Mouse (Mus musculus): ENCODE results near the gene Idh2. TPM values are rescaled to one million over a fixed set of nuclear protein-coding genes. Genes with fewer than 3 reads are reported as not detected.

The Idh2 gene
- polyA plus RNA-seq, 1 experiment from 2014 or later, result 183 TPM

GRCm38 (mm10) chr7:80116158-80116557 lies 966 bp upstream of the Idh2 start:
- peak overlapping the region; percentile 87; the same call in 1 of the 2 replicates for H3K9ac ChIP-seq (replicated peaks)
- TF ChIP-seq EP300 (IDR thresholded peaks at IDR 0.05; ENCODE audit: low read depth) (no peak), CTCF (IDR thresholded peaks at IDR 0.05; ENCODE audit: low read depth) (no peak)
- H3K4me2 ChIP-seq (ENCODE audit: low read depth, low read length), result peak overlapping the region; percentile 100; the same call in 1 of the 2 replicates
- no peak overlapping the region for H3K4me3 ChIP-seq (ENCODE audit: low read depth, low read length)
- H3K27ac ChIP-seq (ENCODE audit: low read depth), result 0 out of 2 replicates have a peak overlapping the region, but pooled peaks have one; percentile 92
- no peaks in the 10 kb centered on the region for H3K9me3 ChIP-seq (ENCODE audit: low read length)
- DNase-seq, result peak; percentile 47
- H3K36me3 ChIP-seq (replicated peaks; ENCODE audit: insufficient read depth, low read length), result no peaks in the 10 kb centered on the region
- H3K27me3 ChIP-seq (ENCODE audit: insufficient read depth, low read length), result no peaks in the 10 kb centered on the region
- H3K4me1 ChIP-seq (ENCODE audit: insufficient read depth), result peaks cover 49% of the 10 kb centered on the region
- WGBS (ENCODE audit: insufficient replicate concordance), result 71% methylated on average over 2 of the region's 2 CpGs
- no peak for ATAC-seq

GRCm38 (mm10) chr7:80114451-80115223 lies 555 bp downstream of the Idh2 start:
- peaks cover 48% of the 10 kb centered on the region for H3K4me1 ChIP-seq (ENCODE audit: insufficient read depth)
- peak; percentile 63 for DNase-seq
- peak overlapping the region; percentile 85 for H3K4me3 ChIP-seq (ENCODE audit: low read depth, low read length)
- H3K4me2 ChIP-seq (ENCODE audit: low read depth, low read length), result peak overlapping the region; percentile 100
- no peaks in the 10 kb centered on the region for H3K9me3 ChIP-seq (ENCODE audit: low read length)
- TF ChIP-seq EP300 (IDR thresholded peaks at IDR 0.05; ENCODE audit: low read depth), result no peak
- TF ChIP-seq CTCF (IDR thresholded peaks at IDR 0.05; ENCODE audit: low read depth), result 0 out of 2 replicates have a peak, but pooled peaks have one; percentile 1
- peak overlapping the region; percentile 92 for H3K27ac ChIP-seq (ENCODE audit: low read depth)
- H3K36me3 ChIP-seq (replicated peaks; ENCODE audit: insufficient read depth, low read length), result no peaks in the 10 kb centered on the region
- H3K27me3 ChIP-seq (ENCODE audit: insufficient read depth, low read length), result no peaks in the 10 kb centered on the region
- peak; percentile 67 for ATAC-seq
- H3K9ac ChIP-seq (replicated peaks), result peak overlapping the region; percentile 87
- 1% methylated on average over 42 of the region's 52 CpGs for WGBS (ENCODE audit: insufficient replicate concordance)

- H3K27me3 ChIP-seq (ENCODE audit: insufficient read depth, low read length), result no peaks in the 10 kb centered on the region
- WGBS (ENCODE audit: insufficient replicate concordance), result 7% methylated on average over 10 of the region's 10 CpGs
- peak overlapping the region; percentile 85 for H3K4me3 ChIP-seq (ENCODE audit: low read depth, low read length)
- TF ChIP-seq CTCF (IDR thresholded peaks at IDR 0.05; ENCODE audit: low read depth), result no peak
- no peak for TF ChIP-seq EP300 (IDR thresholded peaks at IDR 0.05; ENCODE audit: low read depth)
- H3K4me2 ChIP-seq (ENCODE audit: low read depth, low read length), result peak overlapping the region; percentile 100
- H3K9me3 ChIP-seq (ENCODE audit: low read length), result no peaks in the 10 kb centered on the region
- DNase-seq (peak; percentile 53), ATAC-seq (peak; percentile 17; the same call in 1 of the 2 replicates)
- peak overlapping the region; percentile 87 for H3K9ac ChIP-seq (replicated peaks)
- H3K36me3 ChIP-seq (replicated peaks; ENCODE audit: insufficient read depth, low read length), result no peaks in the 10 kb centered on the region
- H3K27ac ChIP-seq (ENCODE audit: low read depth), result peak overlapping the region; percentile 92
- peaks cover 43% of the 10 kb centered on the region for H3K4me1 ChIP-seq (ENCODE audit: insufficient read depth)
Observed at GRCm38 (mm10) chr7:80113989-80114388, 1.2 kb downstream of the Idh2 start.

GRCm38 (mm10) chr7:80111066-80112045 lies 3.8 kb downstream of the Idh2 start:
- no peak for ATAC-seq
- Histone ChIP-seq H3K27ac (ENCODE audit: low read depth) (0 out of 2 replicates have a peak overlapping the region, but pooled peaks have one; percentile 7), H3K4me1 (ENCODE audit: insufficient read depth) (peaks cover 31% of the 10 kb centered on the region), H3K4me3 (ENCODE audit: low read depth, low read length) (no peak overlapping the region), H3K9ac (replicated peaks) (no peak overlapping the region), H3K36me3 (replicated peaks; ENCODE audit: insufficient read depth, low read length) (no peaks in the 10 kb centered on the region; the same call in 1 of the 2 replicates), H3K27me3 (ENCODE audit: insufficient read depth, low read length) (no peaks in the 10 kb centered on the region), H3K9me3 (ENCODE audit: low read length) (no peaks in the 10 kb centered on the region), H3K4me2 (ENCODE audit: low read depth, low read length) (no peak overlapping the region)
- 68% methylated on average over 9 of the region's 9 CpGs for WGBS (ENCODE audit: insufficient replicate concordance)
- DNase-seq, result no peak
- TF ChIP-seq CTCF (IDR thresholded peaks at IDR 0.05; ENCODE audit: low read depth) (no peak), EP300 (IDR thresholded peaks at IDR 0.05; ENCODE audit: low read depth) (no peak)

DNA sequence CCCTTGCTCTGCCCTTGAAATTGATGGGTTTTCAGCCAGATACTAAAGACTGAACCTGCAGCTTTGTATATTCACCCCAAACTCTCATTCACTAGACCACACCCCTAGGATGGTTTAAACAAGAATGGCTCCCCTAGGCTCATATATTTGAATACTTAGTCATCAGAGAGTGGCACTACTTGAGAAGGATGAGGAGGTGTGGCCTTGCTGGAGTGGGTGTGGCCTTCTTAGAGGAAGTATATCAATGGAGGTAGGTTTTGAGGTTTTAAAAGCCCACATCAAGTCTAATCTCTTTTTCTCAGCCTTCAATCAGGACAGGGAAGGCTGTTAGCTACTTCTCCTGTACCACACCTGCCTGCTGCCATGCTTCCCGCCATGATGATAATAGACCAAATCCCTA lies 8.8 kb downstream of the Idh2 start:
- Histone ChIP-seq H3K27me3 (ENCODE audit: insufficient read depth, low read length) (no peaks in the 10 kb centered on the region), H3K4me2 (ENCODE audit: low read depth, low read length) (no peak overlapping the region), H3K27ac (ENCODE audit: low read depth) (no peak overlapping the region), H3K36me3 (replicated peaks; ENCODE audit: insufficient read depth, low read length) (peaks cover 3% of the 10 kb centered on the region; the same call in 1 of the 2 replicates), H3K9me3 (ENCODE audit: low read length) (no peaks in the 10 kb centered on the region), H3K4me1 (ENCODE audit: insufficient read depth) (peaks cover 10% of the 10 kb centered on the region), H3K9ac (replicated peaks) (no peak overlapping the region), H3K4me3 (ENCODE audit: low read depth, low read length) (no peak overlapping the region)
- ATAC-seq, result no peak
- TF ChIP-seq CTCF (IDR thresholded peaks at IDR 0.05; ENCODE audit: low read depth) (no peak), EP300 (IDR thresholded peaks at IDR 0.05; ENCODE audit: low read depth) (no peak)
- WGBS (ENCODE audit: insufficient replicate concordance), result 95% methylated on average over 1 of the region's 1 CpGs
- no peak for DNase-seq

Data from liver, postnatal 0 days (tissue).